Mouse (Mus musculus) lung, postnatal 0 days (tissue): ENCODE data around the gene Pygm.

ENCODE experiments used
- CTCF ChIP-seq: IDR thresholded peaks from 2 replicates; pipeline ENCODE4 v1.5.1; 2016; ENCODE audit warnings: antibody characterized with exemption, mild to moderate bottlenecking
- EP300 ChIP-seq: IDR thresholded peaks from 2 replicates; pipeline ENCODE4 v1.6.1; 2016; ENCODE audit warnings: antibody characterized with exemption, mild to moderate bottlenecking, control low read depth

GRCm38 (mm10) chr19:6338716-6339115, 45.5 kb upstream of the Pygm start:
- TF ChIP-seq CTCF, result no peak
- no peak for TF ChIP-seq EP300
